Mouse (Mus musculus) forebrain, embryonic 16.5 days (tissue): ENCODE results near the gene Erf. TPM values are rescaled to one million over a fixed set of nuclear protein-coding genes. Genes with fewer than 3 reads are reported as not detected.

ENCODE experiments used
- ATAC-seq: fragments of 200-750 bp; cut with Nextera tagmentation; 2 replicates; pipeline ENCODE4 v1.8.0; 2017; ENCODE audit warnings: mild to moderate bottlenecking, moderate library complexity
- H3K27ac ChIP-seq: fragments of 300-500 bp; sonication (generic); 2 replicates; pipeline ENCODE4 v1.5.1; 2014; ENCODE audit warnings: low read length, control low read depth
- H3K27me3 ChIP-seq: fragments of 300-500 bp; sonication (generic); replicated peaks from 2 replicates; pipeline ENCODE4 v1.6.1; 2014; ENCODE audit warnings: low read length; ENCODE audit not compliant: control insufficient read depth, insufficient read depth
- H3K36me3 ChIP-seq: fragments of 300-500 bp; sonication (generic); 2 replicates; pipeline ENCODE4 v1.6.1; 2014; ENCODE audit not compliant: control insufficient read depth, insufficient read depth
- H3K4me1 ChIP-seq: fragments of 300-500 bp; sonication (generic); replicated peaks from 2 replicates; pipeline ENCODE4 v1.6.1; 2014; ENCODE audit warnings: low read length; ENCODE audit not compliant: control insufficient read depth, insufficient read depth
- H3K4me2 ChIP-seq: fragments of 300-500 bp; sonication (generic); 2 replicates; pipeline ENCODE4 v1.6.1; 2014; ENCODE audit warnings: mild to moderate bottlenecking, low read length, control low read depth
- H3K4me3 ChIP-seq: fragments of 300-500 bp; sonication (generic); replicated peaks from 2 replicates; pipeline ENCODE4 v1.5.1; 2014; ENCODE audit warnings: mild to moderate bottlenecking, low read length, control low read depth
- H3K9ac ChIP-seq: fragments of 300-500 bp; sonication (generic); replicated peaks from 2 replicates; pipeline ENCODE4 v1.6.1; 2014; ENCODE audit warnings: low read depth, low read length, control low read depth
- H3K9me3 ChIP-seq: fragments of 300-500 bp; sonication (generic); 2 replicates; pipeline ENCODE4 v1.6.1; 2016; ENCODE audit warnings: low read length; ENCODE audit not compliant: control insufficient read depth
- WGBS: fragments of 180-500 bp; shearing (Covaris S2); extraction: QIAGEN DNeasy Blood & Tissue Kit; methylation state at CpG from one replicate; pipeline ENCODE4 v1.1.7; 2014; 5-methylcytosine and 5-hydroxymethylcytosine counted together
- polyA plus RNA-seq: library from polyadenylated mRNA; unstranded; fragments of >200 nt; fragmentation: Nextera tagmentation; extraction: Ambion mirVana; gene quantifications from 2 replicates; pipeline ENCODE4 v1.2.1, GENCODE M21; 2015

The Erf gene
- polyA plus RNA-seq, 1 experiment from 2014 or later, result 4.8 TPM

DNA sequence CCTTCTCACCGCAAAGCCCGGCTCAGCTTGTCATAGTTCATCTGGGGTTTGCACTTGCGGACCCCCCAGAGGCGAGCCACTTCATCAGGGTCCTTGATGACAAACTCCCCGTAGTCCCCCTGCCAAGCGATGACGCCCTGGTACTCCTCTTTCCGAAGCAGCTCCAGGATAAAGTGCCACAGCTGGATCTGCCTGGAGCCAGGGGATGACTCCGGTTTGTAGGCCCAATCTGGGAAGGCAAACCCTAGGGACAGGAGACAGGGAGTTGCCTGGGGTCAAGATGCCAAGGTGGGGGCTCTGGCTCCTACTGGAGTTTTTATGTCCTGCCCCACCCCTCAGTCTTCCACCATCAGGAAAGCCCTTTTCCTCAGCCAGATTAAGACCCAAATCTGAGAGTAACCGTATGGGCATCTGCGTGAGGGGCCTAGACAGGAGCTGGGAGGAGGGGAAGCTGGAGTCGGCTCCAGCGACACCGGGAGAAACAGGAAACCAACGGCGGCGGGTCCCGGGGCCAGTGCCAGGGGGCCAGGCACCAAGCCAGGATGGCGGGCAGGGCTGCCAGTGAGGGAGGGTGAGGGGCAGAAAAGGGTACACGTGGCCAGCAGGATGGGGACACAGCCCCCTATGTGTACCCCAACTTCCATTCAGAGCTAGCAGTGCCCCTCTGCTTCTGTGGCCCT lies 4.3 kb downstream of the Erf start:
- Histone ChIP-seq H3K27me3 (no peaks in the 10 kb centered on the region), H3K9me3 (no peaks in the 10 kb centered on the region), H3K27ac (peak overlapping the region; percentile 90), H3K36me3 (no peaks in the 10 kb centered on the region), H3K4me2 (peak overlapping the region; percentile 83), H3K9ac (peak overlapping the region; percentile 65), H3K4me3 (peak overlapping the region; percentile 2; the same call in 1 of the 2 replicates), H3K4me1 (peaks cover 39% of the 10 kb centered on the region)
- WGBS, result 39% methylated on average over 20 of the region's 20 CpGs
- ATAC-seq, result no peak

DNA sequence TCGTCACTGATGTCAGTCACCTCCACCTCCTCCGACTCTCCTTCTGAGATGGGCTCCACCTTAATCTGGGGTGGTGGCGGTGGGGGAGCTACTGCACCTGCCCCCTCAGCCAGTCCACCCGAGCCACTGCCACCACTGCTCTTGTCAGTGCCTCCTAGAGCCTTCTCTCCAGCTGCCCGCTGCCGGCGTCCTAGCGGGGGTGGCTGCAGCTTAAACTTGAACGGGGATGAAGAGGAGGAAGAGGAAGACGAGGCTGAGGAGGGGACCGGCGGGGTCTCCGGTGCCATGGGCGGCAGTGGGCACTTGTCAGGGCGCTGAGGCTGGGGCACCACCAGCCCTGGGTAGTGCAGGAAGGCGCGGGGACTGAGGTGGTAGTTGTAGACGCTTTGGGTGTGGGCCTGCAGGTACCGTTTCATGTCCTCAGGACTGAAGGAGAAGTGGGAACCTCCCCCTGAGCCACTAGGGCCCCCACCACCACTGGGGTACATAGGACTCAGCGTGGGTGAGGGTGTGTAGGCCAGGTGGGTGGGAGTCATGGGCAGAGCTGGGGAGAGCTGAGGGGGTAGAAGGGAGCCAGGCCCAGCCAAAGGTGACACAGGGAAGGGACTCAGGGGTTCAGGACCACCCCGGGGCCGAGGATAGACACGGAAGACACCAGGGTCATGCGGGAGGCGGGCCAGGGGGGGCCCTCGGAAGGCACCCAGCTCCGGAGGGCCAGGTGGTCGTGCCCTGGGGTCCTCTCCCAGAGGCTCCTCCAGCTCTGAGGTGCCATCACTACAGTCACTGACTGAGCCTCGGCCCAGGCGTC lies 5.8 kb downstream of the Erf start:
- H3K9ac ChIP-seq, result no peak overlapping the region
- no peaks in the 10 kb centered on the region for H3K27me3 ChIP-seq
- ATAC-seq, result no peak
- no peak overlapping the region for H3K4me2 ChIP-seq
- no peak overlapping the region for H3K27ac ChIP-seq
- 90% methylated on average over 30 of the region's 30 CpGs for WGBS
- H3K4me3 ChIP-seq, result no peak overlapping the region
- H3K36me3 ChIP-seq, result no peaks in the 10 kb centered on the region
- H3K4me1 ChIP-seq, result peaks cover 35% of the 10 kb centered on the region
- no peaks in the 10 kb centered on the region for H3K9me3 ChIP-seq

DNA sequence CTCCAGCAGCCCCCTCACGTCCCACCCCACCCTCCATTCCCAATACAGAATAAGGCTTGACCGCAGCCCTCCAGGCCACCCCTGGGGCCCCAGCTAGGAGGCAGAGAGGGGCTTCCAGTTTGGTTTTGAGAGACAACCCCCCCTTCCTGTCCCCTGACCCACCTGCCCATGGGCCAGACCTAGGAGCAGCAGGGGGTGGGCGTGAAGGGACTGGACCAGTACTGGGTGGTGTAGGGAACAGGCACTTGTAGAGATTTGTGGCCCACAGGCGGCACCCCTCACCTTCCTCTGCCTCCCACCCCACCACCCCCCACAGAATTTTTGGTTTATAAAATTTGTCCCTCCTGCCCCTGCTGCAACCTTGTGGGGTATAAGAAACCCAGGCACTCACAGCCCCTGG lies 7.2 kb downstream of the Erf start:
- H3K9me3 ChIP-seq, result no peaks in the 10 kb centered on the region
- no peak for ATAC-seq
- no peaks in the 10 kb centered on the region for H3K27me3 ChIP-seq
- H3K4me2 ChIP-seq, result no peak overlapping the region
- H3K27ac ChIP-seq, result no peak overlapping the region
- 88% methylated on average over 4 of the region's 4 CpGs for WGBS
- H3K9ac ChIP-seq, result no peak overlapping the region
- H3K4me3 ChIP-seq, result no peak overlapping the region
- peaks cover 35% of the 10 kb centered on the region for H3K4me1 ChIP-seq
- no peaks in the 10 kb centered on the region for H3K36me3 ChIP-seq

DNA sequence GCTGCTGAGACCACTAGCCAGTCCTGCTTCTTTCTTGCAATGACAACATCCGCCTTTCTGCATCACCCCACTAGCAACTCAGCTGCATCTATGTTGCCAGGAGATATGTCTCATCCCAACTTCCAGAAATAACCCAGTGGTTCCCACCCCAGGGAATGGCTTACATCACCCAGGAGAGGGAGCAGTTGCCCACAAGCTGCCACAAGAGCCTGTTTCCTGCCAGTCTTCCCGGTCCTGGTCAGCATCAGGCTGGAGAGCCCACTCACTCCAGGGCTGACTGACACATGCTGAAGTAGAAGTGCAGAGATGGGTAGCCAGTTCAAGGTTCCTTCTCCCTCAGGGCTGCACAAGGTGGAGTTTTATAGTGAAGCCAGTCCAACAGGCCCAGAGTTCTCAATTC lies 9.5 kb downstream of the Erf start:
- Histone ChIP-seq H3K27ac (no peak overlapping the region), H3K9ac (no peak overlapping the region), H3K9me3 (no peaks in the 10 kb centered on the region), H3K4me2 (no peak overlapping the region), H3K36me3 (no peaks in the 10 kb centered on the region), H3K27me3 (no peaks in the 10 kb centered on the region), H3K4me1 (peaks cover 22% of the 10 kb centered on the region), H3K4me3 (no peak overlapping the region)
- no peak for ATAC-seq
- 29% methylated on average over 2 of the region's 2 CpGs for WGBS

DNA sequence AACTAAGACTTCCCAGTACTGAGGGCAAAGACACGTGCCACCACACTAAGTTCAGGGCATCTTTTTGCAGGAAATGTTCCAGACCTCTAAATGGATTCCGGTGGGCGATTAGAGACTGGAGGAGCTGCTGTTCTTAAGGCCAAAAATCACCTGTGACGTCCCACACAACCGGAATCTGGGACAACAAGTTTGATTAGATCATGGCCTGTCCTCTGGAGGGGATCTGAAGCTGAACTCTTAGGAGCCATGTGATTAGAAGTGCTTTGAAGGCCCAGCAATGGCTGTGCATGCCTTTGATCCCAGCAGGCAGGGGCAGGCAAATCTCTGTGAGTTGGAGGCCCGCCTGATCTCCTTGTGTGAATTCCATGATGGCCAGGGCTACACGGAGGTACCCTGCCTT lies 9.9 kb downstream of the Erf start:
- no peaks in the 10 kb centered on the region for H3K9me3 ChIP-seq
- H3K4me3 ChIP-seq, result no peak overlapping the region
- H3K36me3 ChIP-seq, result no peaks in the 10 kb centered on the region
- no peak overlapping the region for H3K27ac ChIP-seq
- H3K4me2 ChIP-seq, result no peak overlapping the region
- H3K9ac ChIP-seq, result no peak overlapping the region
- H3K4me1 ChIP-seq, result peaks cover 22% of the 10 kb centered on the region
- no peak for ATAC-seq
- WGBS, result 67% methylated on average over 7 of the region's 7 CpGs
- no peaks in the 10 kb centered on the region for H3K27me3 ChIP-seq

DNA sequence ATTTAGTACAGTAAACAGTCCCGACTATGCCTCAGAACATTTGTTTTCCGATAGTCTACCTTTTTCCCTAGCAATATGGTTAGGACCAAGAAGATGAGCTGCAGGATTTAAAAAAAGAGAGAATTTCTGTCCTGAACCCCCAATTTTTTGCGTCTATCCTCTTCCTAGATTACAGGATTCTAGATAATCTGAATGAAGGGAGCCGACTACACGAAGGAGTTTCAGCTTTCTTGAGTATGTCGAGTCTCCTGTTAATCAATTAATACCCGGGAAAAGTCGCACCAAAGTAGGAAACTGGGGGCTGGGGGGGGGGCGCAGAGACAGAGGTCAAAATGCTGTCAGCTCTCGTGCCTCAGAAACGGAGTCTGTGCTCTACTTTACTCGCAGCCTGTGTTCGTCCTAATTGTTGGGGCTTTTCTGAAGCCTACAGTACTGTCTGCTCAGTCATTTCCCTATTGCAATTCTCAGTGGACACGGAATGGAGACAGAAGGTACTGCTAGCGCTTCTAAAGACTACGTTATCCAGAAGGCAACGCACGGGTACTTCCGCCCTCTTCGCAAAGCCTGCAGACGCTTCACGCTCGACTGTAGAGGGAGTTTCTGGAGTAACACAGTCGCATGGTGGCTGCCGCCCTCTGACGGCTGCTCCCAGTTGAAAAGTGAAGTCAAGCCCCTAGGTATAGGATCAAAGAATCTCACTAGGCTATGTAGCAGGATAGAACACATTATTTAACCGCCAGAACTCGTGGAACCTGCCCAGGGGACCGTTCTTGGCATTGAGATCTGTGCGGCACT lies 11.5 kb downstream of the Erf start:
- Histone ChIP-seq H3K9me3 (no peaks in the 10 kb centered on the region), H3K4me2 (peak overlapping the region; percentile 79), H3K36me3 (no peaks in the 10 kb centered on the region), H3K27ac (peak overlapping the region; percentile 84), H3K27me3 (no peaks in the 10 kb centered on the region), H3K9ac (peak overlapping the region; percentile 46), H3K4me3 (peak overlapping the region; percentile 81), H3K4me1 (peaks cover 28% of the 10 kb centered on the region)
- peak; percentile 66 for ATAC-seq
- 2% methylated on average over 30 of the region's 30 CpGs for WGBS

DNA sequence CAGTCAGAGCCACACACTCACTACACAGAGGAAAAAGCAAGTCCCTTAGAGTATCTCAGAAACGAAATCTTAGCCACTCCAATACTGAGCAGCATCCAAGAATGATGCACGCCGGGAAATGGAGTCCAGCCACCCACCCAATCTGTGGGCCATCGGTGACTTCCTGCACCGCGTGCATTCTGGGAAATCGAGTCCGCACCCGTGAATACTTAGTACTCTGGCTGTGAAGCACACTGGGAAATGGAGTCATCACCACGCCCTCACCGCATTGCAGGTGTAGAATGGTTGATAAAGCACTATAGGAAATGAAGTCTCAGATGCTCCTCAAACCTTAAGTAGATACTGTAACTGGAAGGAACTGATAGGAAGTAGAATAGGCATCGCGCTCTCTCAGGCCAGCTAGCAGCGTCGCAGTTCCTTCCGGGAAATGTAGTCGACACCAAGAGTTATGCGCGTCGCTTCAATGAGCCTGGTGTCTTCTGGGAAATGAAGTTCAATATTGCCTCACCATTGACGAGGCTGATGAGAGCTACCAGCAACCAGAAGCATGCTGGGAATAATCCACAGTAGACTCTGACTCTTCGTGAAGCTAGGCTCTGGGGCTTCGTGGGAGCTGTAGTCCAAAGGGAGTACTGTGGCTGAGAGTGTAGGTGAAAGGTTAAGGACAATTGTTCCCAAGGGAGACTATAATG lies 12.4 kb downstream of the Erf start:
- under 1% methylated on average over 23 of the region's 23 CpGs for WGBS

DNA sequence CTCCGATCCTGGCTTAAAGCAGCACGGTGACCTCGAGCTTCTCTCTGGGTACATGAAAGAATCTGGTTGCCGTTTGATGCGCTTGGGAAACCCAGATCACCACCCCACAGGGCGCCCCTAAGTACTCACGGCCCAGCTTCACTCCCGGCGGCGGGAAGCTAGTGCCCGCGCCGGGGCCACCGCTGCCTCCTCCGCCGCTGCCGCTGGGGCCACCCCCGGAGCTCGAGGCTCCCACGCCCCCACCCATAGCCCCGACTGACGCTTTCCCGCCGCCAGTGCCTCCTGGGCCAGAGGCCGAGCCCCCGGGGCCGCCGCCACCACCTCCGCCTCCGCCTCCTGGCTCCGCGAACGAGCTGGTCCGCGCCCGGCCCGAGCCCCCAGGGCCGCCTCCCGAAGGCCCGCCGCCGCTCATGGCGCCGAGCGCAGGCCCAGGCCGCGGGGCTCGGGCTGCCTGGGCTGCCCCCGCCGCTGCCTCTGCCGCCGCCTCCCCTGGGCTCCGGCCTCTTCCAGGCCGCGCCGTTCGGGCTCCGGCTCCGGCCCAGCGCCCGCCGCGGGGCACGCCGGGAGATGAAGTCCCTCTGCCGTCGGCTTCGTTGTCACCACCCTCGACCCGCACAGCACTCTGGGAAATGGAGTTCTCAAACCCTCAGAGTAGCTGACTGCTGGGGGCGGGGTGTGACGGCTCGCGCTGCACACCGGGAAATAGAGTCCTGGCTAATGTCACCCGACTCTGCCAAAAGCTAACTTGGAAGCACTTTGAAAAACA lies 13.1 kb downstream of the Erf start, which contains the start of gene Gsk3a:
Gene Gsk3a (minus strand): TSS at position 603 of the 766 bp plus-strand sequence.
- peak within 1 kb of the TSS; percentile 84 for H3K4me2 ChIP-seq
- WGBS, result 0% methylated on average over 60 of the region's 76 CpGs
- peak within 1 kb of the TSS; percentile 81 for H3K4me3 ChIP-seq
- peaks cover 7% of the 10 kb centered on the region; the same call in 1 of the 2 replicates for H3K36me3 ChIP-seq
- peak within 1 kb of the TSS; percentile 97 for H3K9ac ChIP-seq
- ATAC-seq, result peak; percentile 87
- no peaks in the 10 kb centered on the region for H3K27me3 ChIP-seq
- H3K4me1 ChIP-seq, result peaks cover 28% of the 10 kb centered on the region
- H3K9me3 ChIP-seq, result no peaks in the 10 kb centered on the region
- peak within 1 kb of the TSS; percentile 84 for H3K27ac ChIP-seq

More for the DNA sequence above, 12.4 kb downstream of the Erf start:
- ATAC-seq, result peak; percentile 89
- H3K27ac ChIP-seq, result peak overlapping the region; percentile 84
- H3K36me3 ChIP-seq, result 0 out of 2 replicates have a peak, but pooled peaks cover 4% of the 10 kb centered on the region
- H3K4me1 ChIP-seq, result peaks cover 28% of the 10 kb centered on the region
- H3K4me2 ChIP-seq, result peak overlapping the region; percentile 79
- H3K4me3 ChIP-seq, result peak overlapping the region; percentile 81
- no peaks in the 10 kb centered on the region for H3K27me3 ChIP-seq
- H3K9ac ChIP-seq, result peak overlapping the region; percentile 97
- no peaks in the 10 kb centered on the region for H3K9me3 ChIP-seq
